Mouse (Mus musculus) frontal cortex, postnatal 25 days (tissue): Measurements from ENCODE around the gene Tceal8.
"Not testable (repeated sequence)": the region's sequence is repeated elsewhere in the genome, so short reads cannot be mapped to it uniquely, and the experiment has no call there.

Experiments
- DNase-seq, 2 experiments: peaks; one replicate each; pipeline ENCODE4 v3.0.0; 2022; ENCODE audit warnings: low spot score in 2 of 2

Gene Tceal8

GRCm38 (mm10) chrX:136172118-136172551, at the start of gene Tceal8:
Gene Tceal8, minus strand, starts transcription at chrX:136172342.
- DNase-seq: peak; percentile 31 to 36

- DNase-seq: no peak
Measured at GRCm38 (mm10) chrX:136216303-136216702, 44.2 kb upstream of the Tceal8 start.

- not testable (repeated sequence) for DNase-seq
Measured at GRCm38 (mm10) chrX:136214729-136215677, 42.9 kb upstream of the Tceal8 start, which contains the start of the genes Tceal7 and Bex1. Gene Tceal7, plus strand, starts transcription at chrX:136214779. Gene Bex1, minus strand, starts transcription at chrX:136215513.

- no peak for DNase-seq
Measured at GRCm38 (mm10) chrX:136213396-136213795, 41.3 kb upstream of the Tceal8 start.

GRCm38 (mm10) chrX:136204406-136204805, 32.3 kb upstream of the Tceal8 start:
- no peak for DNase-seq

GRCm38 (mm10) chrX:136203664-136204066, 31.5 kb upstream of the Tceal8 start, which contains the start of gene Tceal5:
Gene Tceal5, minus strand, starts transcription at chrX:136203876.
- peak; percentile 15 to 23 for DNase-seq

- DNase-seq: no peak
Measured at GRCm38 (mm10) chrX:136203257-136203656, 31.1 kb upstream of the Tceal8 start.

GRCm38 (mm10) chrX:136196873-136197272, 24.7 kb upstream of the Tceal8 start:
- no peak for DNase-seq

- DNase-seq: no peak
Measured at GRCm38 (mm10) chrX:136195193-136195944, 23.2 kb upstream of the Tceal8 start.

GRCm38 (mm10) chrX:136183107-136183506, 11.0 kb upstream of the Tceal8 start:
- DNase-seq: no peak

GRCm38 (mm10) chrX:136180897-136181553, 8.9 kb upstream of the Tceal8 start:
- no peak for DNase-seq

- DNase-seq: no peak
Measured at GRCm38 (mm10) chrX:136172786-136173185, 644 bp upstream of the Tceal8 start.

GRCm38 (mm10) chrX:136171189-136172117, 689 bp downstream of the Tceal8 start:
- peak; percentile 15 to 34 for DNase-seq

GRCm38 (mm10) chrX:136170625-136171024, 1.5 kb downstream of the Tceal8 start:
- no peak for DNase-seq

- no peak for DNase-seq
Measured at GRCm38 (mm10) chrX:136144195-136144594, 27.9 kb downstream of the Tceal8 start.

- DNase-seq: no peak
Measured at GRCm38 (mm10) chrX:136143711-136144110, 28.4 kb downstream of the Tceal8 start.

- DNase-seq: no peak
Measured at GRCm38 (mm10) chrX:136141385-136141784, 30.8 kb downstream of the Tceal8 start.

GRCm38 (mm10) chrX:136139640-136140004, 32.5 kb downstream of the Tceal8 start:
- DNase-seq: not testable (repeated sequence)

GRCm38 (mm10) chrX:136138827-136139639, 33.1 kb downstream of the Tceal8 start, which contains the start of gene Bex4:
Gene Bex4, plus strand, starts transcription at chrX:136138996.
- DNase-seq: not testable (repeated sequence)

- no peak for DNase-seq
Measured at GRCm38 (mm10) chrX:136135559-136135958, 36.6 kb downstream of the Tceal8 start.
